Mouse (Mus musculus): Measurements from ENCODE around the gene Scaf4. TPM values are rescaled to one million over a fixed set of nuclear protein-coding genes. Genes with fewer than 3 reads are reported as not detected.

The Scaf4 gene
- polyA plus RNA-seq, 1 experiment from 2014 or later: 32.6 TPM

DNA sequence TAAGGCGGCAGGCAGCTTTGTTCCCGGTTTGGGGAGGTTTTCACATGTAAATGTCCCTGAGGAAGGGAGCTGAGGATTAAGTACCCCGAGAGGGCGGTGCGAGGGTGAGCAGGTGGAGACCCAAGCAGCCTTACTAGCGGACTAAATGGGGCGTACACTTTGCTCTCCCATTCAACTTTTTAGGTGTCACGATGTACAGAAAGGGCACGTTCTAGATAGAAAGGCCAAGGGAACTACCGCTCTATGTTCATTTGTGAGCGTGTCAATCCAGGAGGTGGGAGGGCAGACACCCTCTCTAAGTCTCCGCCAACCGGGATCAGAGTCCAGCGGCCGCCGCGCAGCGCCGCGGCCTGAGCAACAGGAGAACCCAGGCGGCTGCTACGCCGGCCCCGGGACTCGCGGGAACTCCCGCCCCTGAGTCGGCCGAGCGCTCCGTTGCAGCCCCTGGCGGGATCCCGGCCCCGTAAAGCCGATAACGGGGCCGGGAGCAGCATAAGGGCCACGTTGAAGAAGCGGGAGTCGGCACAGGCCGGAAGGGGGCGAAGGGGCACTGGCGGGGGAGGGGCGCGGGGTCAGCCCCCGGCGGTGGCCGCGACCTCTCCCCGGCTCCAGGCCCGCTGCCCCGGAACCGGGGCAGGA, 918 bp downstream of the Scaf4 start:
- peak overlapping the region; percentile 81 for H3K4me2 ChIP-seq
- peak overlapping the region; percentile 97 for H3K9ac ChIP-seq
- H3K27me3 ChIP-seq: no peaks in the 10 kb centered on the region
- ATAC-seq (replicated peaks; ENCODE audit: low FRiP score): peak; percentile 15
- peak overlapping the region; percentile 96 for H3K27ac ChIP-seq
- WGBS: under 1% methylated on average over 51 of the region's 53 CpGs
- H3K36me3 ChIP-seq: no peaks in the 10 kb centered on the region
- peaks cover 48% of the 10 kb centered on the region for H3K4me1 ChIP-seq
- H3K4me3 ChIP-seq (replicated peaks): peak overlapping the region; percentile 95
- no peaks in the 10 kb centered on the region for H3K9me3 ChIP-seq (replicated peaks)

DNA sequence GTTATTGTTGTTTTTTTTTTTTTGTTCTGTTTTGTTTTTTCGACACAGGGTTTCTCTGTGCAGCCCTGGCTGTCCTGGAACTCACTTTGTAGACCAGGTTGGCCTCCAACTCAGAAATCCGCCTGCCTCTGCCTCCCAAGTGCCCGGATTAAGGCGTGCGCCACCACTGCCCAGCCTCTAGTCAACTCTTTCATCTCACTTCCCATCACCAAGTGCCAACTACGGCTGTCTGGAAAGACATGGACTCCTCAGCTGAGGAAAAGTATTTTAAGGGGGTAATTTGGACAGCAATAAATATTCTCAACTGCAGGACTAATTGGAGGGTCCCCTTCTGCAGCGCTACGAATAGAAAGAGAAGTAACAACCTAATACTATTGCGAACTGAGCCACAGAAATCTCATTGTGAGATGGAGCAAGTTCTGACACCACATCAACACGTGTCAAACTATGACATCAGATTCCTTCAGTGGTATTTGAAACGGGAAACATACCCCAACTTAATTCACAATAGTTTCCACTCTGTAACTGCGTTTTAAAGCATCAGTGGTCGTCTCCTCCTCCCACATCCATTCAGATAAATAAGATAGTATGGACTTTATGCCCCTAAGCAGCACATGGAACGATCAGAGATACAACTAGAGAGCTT, 1.6 kb downstream of the Scaf4 start:
- Histone ChIP-seq H3K27ac (peak overlapping the region; percentile 96), H3K27me3 (no peaks in the 10 kb centered on the region), H3K4me2 (peak overlapping the region; percentile 81), H3K9me3 (replicated peaks) (no peaks in the 10 kb centered on the region), H3K4me3 (replicated peaks) (peak overlapping the region; percentile 95), H3K36me3 (no peaks in the 10 kb centered on the region), H3K4me1 (peaks cover 48% of the 10 kb centered on the region), H3K9ac (peak overlapping the region; percentile 97)
- 26% methylated on average over 14 of the region's 14 CpGs for WGBS
- ATAC-seq (replicated peaks; ENCODE audit: low FRiP score): no peak

DNA sequence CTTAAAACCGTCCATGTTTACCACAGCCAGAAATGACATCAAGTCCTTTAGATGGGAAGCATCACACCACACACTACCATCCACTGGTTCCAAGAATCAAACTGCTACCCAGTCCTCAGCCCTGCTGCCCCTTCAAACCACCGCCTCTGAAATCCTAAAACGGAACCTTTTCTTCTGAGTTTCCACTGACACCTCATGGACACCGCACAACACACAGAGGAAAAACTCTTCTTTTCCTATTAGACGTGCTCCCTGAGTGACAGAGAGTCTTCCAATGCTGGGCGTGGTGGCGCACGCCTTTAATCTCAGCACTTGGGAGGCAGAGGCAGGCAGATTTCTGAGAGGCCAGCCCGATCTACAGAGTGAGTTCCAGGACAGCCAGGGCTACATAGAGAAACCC, 2.9 kb downstream of the Scaf4 start:
- H3K36me3 ChIP-seq: no peaks in the 10 kb centered on the region
- H3K27ac ChIP-seq: no peak overlapping the region
- no peak for ATAC-seq (replicated peaks; ENCODE audit: low FRiP score)
- H3K9me3 ChIP-seq (replicated peaks): no peaks in the 10 kb centered on the region
- H3K4me2 ChIP-seq: peak overlapping the region; percentile 81; the same call in 1 of the 2 replicates
- 92% methylated on average over 9 of the region's 9 CpGs for WGBS
- H3K9ac ChIP-seq: no peak overlapping the region
- peaks cover 48% of the 10 kb centered on the region for H3K4me1 ChIP-seq
- H3K4me3 ChIP-seq (replicated peaks): no peak overlapping the region
- H3K27me3 ChIP-seq: no peaks in the 10 kb centered on the region

DNA sequence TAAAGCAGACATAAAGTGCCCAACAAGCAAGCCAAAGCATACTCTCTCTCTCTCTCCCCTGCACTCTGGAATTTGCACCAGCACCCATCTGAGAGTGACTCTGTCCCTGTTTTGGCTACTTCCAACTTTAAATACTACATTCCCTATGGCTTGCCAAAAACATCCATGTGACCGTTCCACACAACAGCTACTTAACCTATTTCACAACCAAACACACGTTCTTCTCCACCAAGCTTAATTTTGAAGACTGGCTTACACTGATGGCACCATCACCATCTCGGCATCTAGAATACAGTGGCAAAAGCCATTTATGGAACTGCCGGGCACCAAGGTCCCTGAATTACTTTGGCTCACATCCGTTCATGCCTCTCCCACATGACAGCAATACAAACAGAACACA, 3.3 kb downstream of the Scaf4 start:
- ATAC-seq (replicated peaks; ENCODE audit: low FRiP score): no peak
- no peaks in the 10 kb centered on the region for H3K27me3 ChIP-seq
- H3K4me2 ChIP-seq: no peak overlapping the region
- H3K4me3 ChIP-seq (replicated peaks): no peak overlapping the region
- H3K9me3 ChIP-seq (replicated peaks): no peaks in the 10 kb centered on the region
- 78% methylated on average over 5 of the region's 5 CpGs for WGBS
- peaks cover 48% of the 10 kb centered on the region for H3K4me1 ChIP-seq
- no peak overlapping the region for H3K9ac ChIP-seq
- no peaks in the 10 kb centered on the region for H3K36me3 ChIP-seq
- H3K27ac ChIP-seq: no peak overlapping the region

DNA sequence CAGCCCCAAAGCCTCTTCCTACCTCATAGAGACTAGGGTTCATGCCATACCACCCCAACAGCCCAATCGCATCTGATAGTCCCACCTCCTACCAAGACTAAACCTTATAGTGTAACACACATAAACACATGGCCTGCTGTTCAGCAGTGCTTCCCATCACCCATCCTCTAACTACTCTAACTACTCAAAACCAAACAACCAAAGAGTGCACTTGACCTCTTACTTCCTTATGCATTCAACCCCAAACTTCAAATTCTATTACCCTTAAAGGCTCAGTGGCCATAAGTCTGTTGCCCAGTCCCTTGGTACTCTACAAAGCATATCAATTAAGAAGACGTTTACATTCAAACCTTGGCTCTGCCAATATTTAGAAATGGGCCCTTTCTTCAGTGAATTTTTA, 3.8 kb downstream of the Scaf4 start:
- H3K4me1 ChIP-seq: peaks cover 47% of the 10 kb centered on the region
- WGBS: 70% methylated on average over 2 of the region's 2 CpGs

DNA sequence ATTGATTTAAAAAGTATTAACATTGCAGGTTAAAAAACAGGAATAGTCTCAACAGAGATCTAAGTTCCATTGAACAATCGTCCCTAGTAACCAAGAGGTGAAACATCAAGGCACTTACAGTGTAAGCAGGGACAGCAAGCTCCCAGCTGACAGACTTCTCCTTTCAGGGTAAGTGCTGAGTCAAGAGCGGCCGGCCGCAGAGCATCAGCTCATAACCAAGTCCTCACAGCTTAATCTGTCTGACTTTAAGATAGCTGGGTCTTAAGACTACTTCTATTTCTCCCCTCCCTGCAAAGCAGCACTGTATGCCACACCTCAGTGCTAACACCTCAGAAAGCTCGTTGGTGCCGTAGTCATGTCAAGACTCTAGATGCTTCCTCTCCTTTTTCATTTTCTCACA, 5.2 kb downstream of the Scaf4 start:
- Histone ChIP-seq H3K4me1 (peaks cover 40% of the 10 kb centered on the region), H3K9ac (no peak overlapping the region), H3K4me2 (no peak overlapping the region), H3K4me3 (replicated peaks) (no peak overlapping the region), H3K27me3 (no peaks in the 10 kb centered on the region), H3K27ac (no peak overlapping the region), H3K9me3 (replicated peaks) (no peaks in the 10 kb centered on the region), H3K36me3 (no peaks in the 10 kb centered on the region)
- ATAC-seq (replicated peaks; ENCODE audit: low FRiP score): no peak
- 61% methylated on average over 6 of the region's 6 CpGs for WGBS

More for the DNA sequence above, 3.8 kb downstream of the Scaf4 start:
- Histone ChIP-seq H3K27me3 (no peaks in the 10 kb centered on the region), H3K4me2 (no peak overlapping the region), H3K36me3 (no peaks in the 10 kb centered on the region), H3K4me3 (replicated peaks) (no peak overlapping the region), H3K9me3 (replicated peaks) (no peaks in the 10 kb centered on the region), H3K9ac (no peak overlapping the region), H3K27ac (no peak overlapping the region)
- ATAC-seq (replicated peaks; ENCODE audit: low FRiP score): no peak

DNA sequence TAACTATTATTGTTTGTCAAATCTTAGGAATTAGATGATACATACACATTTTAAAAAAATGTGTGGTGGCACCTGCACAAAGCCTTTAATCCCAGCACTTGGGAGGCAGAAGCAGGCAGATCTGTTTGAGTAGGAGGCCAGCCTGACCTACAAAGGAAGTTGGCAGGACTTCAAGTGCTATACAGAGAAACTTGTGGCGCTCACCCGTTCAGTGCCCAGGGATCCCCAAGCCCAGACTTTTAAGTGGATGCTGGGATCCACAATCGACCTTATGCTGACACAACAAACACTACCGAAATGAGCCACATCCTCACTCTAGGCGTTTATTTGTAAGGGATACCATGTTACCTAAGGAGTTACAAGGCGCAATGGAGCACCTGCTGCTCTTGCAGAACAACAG, 8.8 kb downstream of the Scaf4 start:
- H3K27ac ChIP-seq: no peak overlapping the region
- H3K4me1 ChIP-seq: peaks cover 14% of the 10 kb centered on the region
- H3K9ac ChIP-seq: no peak overlapping the region
- 90% methylated on average over 6 of the region's 6 CpGs for WGBS
- no peaks in the 10 kb centered on the region for H3K27me3 ChIP-seq
- no peak overlapping the region for H3K4me2 ChIP-seq
- no peaks in the 10 kb centered on the region for H3K9me3 ChIP-seq (replicated peaks)
- no peak overlapping the region for H3K4me3 ChIP-seq (replicated peaks)
- no peak for ATAC-seq (replicated peaks; ENCODE audit: low FRiP score)
- H3K36me3 ChIP-seq: no peaks in the 10 kb centered on the region

DNA sequence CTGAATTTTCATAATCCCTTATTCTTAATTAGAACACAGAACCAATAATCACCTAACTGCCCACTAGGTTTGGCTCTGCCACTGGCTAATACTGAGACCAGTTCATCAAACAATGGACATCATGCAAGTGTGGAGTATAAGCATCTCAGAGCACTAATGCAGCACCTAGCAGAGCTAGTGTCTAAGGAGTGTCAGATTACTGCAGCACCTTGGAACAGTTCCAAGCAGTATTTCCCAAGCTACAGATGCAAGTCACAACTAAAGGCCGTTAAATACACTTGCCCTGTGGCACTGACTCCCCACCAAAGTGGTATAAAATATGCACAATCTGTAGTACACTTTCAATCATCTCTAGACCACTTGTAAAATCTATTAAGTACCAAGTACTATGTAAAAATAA, 17.7 kb downstream of the Scaf4 start:
- Histone ChIP-seq H3K36me3 (peaks cover 8% of the 10 kb centered on the region; the same call in 1 of the 2 replicates), H3K4me1 (0 out of 2 replicates have a peak, but pooled peaks cover 4% of the 10 kb centered on the region), H3K4me2 (no peak overlapping the region), H3K27ac (no peak overlapping the region), H3K9ac (no peak overlapping the region), H3K4me3 (replicated peaks) (no peak overlapping the region), H3K27me3 (no peaks in the 10 kb centered on the region), H3K9me3 (replicated peaks) (no peaks in the 10 kb centered on the region)
- WGBS: 3% methylated on average over 1 of the region's 1 CpGs
- no peak for ATAC-seq (replicated peaks; ENCODE audit: low FRiP score)

DNA sequence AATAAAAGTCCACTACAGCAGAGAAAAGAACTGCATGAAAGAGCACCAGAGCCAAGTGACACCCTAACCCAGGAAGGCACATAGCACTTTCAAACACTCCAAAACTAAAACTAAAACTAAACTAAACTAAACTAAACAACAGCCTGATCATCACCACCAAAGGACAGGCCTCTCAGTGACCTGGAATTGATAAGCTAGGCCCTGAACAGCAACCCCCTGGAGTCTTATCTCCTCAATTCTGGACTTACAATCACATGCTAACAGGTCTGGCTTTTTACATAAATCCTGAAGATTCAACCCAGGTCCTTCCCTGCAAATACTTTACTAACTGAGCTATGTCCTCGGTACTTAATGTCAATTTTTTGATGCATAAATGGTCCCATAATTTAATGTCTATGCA, 19.2 kb downstream of the Scaf4 start:
- 73% methylated on average over 1 of the region's 1 CpGs for WGBS
- Histone ChIP-seq H3K27ac (no peak overlapping the region), H3K36me3 (peaks cover 22% of the 10 kb centered on the region), H3K27me3 (no peaks in the 10 kb centered on the region), H3K4me2 (no peak overlapping the region), H3K4me1 (0 out of 2 replicates have a peak, but pooled peaks cover 4% of the 10 kb centered on the region), H3K4me3 (replicated peaks) (no peak overlapping the region), H3K9me3 (replicated peaks) (no peaks in the 10 kb centered on the region), H3K9ac (no peak overlapping the region)
- no peak for ATAC-seq (replicated peaks; ENCODE audit: low FRiP score)

DNA sequence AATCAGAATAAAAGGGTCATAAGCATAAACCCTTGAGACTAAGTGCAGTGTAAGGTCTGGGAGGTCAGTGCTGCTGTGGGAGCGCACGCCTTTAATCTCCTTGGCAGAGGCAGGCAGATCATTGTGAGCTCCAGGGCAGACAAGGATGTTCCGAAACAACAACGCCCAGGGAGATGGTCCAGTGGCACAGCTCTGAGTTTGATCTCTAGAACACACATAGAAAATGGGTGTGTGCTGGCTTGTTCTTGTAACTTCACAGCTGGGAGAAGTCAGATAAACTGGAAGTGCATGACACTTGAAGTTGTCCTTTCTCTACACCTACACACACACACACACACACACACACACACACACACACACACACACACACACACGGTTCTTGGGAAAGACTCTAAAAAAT, 20.3 kb downstream of the Scaf4 start:
- no peaks in the 10 kb centered on the region for H3K9me3 ChIP-seq (replicated peaks)
- H3K27ac ChIP-seq: no peak overlapping the region
- H3K4me1 ChIP-seq: 0 out of 2 replicates have a peak, but pooled peaks cover 4% of the 10 kb centered on the region
- 78% methylated on average over 5 of the region's 5 CpGs for WGBS
- no peak overlapping the region for H3K4me2 ChIP-seq
- peaks cover 33% of the 10 kb centered on the region for H3K36me3 ChIP-seq
- H3K9ac ChIP-seq: no peak overlapping the region
- H3K27me3 ChIP-seq: no peaks in the 10 kb centered on the region
- H3K4me3 ChIP-seq (replicated peaks): no peak overlapping the region
- ATAC-seq (replicated peaks; ENCODE audit: low FRiP score): no peak; the same call in 1 of the 2 replicates

DNA sequence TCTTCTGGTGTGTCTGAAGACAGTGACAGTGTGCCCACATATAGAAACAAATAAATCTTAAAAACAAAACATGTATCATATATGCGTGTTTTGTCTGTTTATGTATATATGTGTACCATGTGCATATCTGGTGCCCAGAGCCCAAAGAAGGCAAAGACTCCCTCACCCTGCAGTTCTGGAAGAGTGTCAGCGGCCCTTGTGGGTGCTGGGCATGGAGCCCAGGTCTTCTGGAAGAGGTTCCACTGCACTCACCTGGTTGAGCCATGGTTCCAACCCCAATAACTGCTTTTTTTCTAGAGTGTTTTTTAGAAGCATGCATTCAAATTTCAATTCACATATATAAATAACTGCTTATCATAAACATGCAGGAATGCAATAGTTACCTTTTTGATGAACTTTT, 22.5 kb downstream of the Scaf4 start:
- H3K4me2 ChIP-seq: no peak overlapping the region
- H3K36me3 ChIP-seq: peaks cover 54% of the 10 kb centered on the region
- 0 out of 2 replicates have a peak, but pooled peaks cover 4% of the 10 kb centered on the region for H3K4me1 ChIP-seq
- H3K27me3 ChIP-seq: no peaks in the 10 kb centered on the region
- H3K4me3 ChIP-seq (replicated peaks): no peak overlapping the region
- H3K27ac ChIP-seq: no peak overlapping the region
- ATAC-seq (replicated peaks; ENCODE audit: low FRiP score): no peak
- no peak overlapping the region for H3K9ac ChIP-seq
- WGBS: 95% methylated on average over 2 of the region's 2 CpGs
- no peaks in the 10 kb centered on the region for H3K9me3 ChIP-seq (replicated peaks)

DNA sequence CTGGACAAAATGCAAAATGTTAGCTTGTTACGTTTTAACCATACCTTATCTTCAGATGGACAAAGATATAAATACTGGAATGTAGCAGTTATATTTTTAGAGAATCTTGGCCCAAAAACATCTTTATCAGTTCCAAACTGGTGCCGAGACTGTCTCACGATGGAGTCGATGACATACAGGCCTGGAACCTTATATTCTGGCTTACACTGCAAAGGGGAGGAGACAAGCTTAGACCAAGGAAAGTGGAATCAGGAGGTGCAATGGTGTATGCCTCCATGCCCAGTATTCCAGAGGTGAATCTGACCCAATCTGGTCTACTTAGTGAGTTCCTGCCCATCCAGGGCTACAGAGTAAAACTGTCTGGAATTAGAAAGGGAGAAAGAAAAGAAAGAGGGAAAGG, 24.2 kb downstream of the Scaf4 start:
- Histone ChIP-seq H3K4me3 (replicated peaks) (no peak overlapping the region), H3K4me1 (no peaks in the 10 kb centered on the region), H3K9me3 (replicated peaks) (no peaks in the 10 kb centered on the region), H3K4me2 (no peak overlapping the region), H3K27me3 (no peaks in the 10 kb centered on the region), H3K27ac (no peak overlapping the region), H3K36me3 (peaks cover 65% of the 10 kb centered on the region), H3K9ac (no peak overlapping the region)
- WGBS: 83% methylated on average over 4 of the region's 4 CpGs
- no peak for ATAC-seq (replicated peaks; ENCODE audit: low FRiP score)

Data from kidney, embryonic 15.5 days (tissue).